Mouse (Mus musculus) neural tube, embryonic 10.5 days (tissue): ENCODE data around the gene Iffo1.

ENCODE experiments used
- DNase-seq: peaks from one replicate; pipeline ENCODE4 v3.0.0-alpha.2; 2017; ENCODE audit warnings: low spot score; ENCODE audit errors: extremely low spot score

Gene Iffo1

DNA sequence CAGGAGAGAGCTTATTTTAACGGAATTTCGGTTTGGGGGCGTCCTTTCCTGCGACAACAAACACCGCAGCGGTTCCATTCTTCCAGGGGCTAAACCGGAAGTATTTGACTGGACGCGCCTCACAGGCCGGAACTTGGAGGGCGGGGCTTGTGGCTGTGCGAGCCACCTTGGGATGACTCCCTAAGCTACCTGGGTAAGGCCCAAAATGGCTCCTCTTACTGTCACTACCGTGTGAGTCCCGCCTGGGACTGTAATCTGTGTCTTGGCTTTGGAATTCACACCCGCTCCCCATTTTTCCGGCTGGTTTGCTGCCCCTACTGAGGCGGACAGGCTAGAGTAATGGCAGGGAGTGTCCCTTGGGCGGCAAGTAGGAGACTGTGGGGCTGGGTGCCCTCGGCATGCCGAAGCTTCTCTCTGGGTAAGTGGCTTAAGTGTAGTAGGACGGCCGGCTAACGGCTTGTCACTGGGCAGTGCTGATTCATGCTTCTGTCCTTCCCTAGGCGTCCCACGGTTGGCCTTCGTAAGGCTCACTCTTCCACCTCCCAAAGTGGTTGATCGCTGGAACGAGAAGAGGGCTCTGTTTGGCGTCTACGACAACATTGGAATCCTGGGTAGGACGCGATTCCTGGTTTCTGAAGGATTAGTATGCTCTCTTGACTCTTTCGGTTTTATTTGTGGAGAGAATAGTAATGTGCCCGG lies 47.1 kb downstream of the Iffo1 start:
- DNase-seq = peak; percentile 92

GRCm38 (mm10) chr6:125192841-125193240 lies 47.8 kb downstream of the Iffo1 start:
- no peak for DNase-seq

DNA sequence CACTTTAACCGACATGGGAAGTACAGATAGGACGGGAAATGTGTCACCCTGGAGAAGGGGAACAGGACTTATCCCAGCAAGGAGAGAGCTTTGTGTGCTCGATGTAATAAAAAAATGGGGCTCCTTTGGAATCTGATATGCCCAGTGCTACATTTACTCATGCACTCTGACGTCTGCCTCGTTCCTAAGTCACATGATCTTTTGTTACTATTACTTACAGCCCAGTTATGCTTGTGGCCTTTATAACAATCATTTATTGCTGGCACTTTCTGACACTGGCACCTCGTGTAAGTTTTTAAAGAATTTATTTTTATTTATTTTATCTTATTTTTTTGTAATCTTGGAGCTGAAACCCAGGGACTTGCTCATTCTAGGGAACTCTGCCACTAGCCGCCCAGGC lies 48.3 kb downstream of the Iffo1 start:
- DNase-seq = no peak

- no peak for DNase-seq
Measured at GRCm38 (mm10) chr6:125195541-125196075, 50.6 kb downstream of the Iffo1 start.

DNA sequence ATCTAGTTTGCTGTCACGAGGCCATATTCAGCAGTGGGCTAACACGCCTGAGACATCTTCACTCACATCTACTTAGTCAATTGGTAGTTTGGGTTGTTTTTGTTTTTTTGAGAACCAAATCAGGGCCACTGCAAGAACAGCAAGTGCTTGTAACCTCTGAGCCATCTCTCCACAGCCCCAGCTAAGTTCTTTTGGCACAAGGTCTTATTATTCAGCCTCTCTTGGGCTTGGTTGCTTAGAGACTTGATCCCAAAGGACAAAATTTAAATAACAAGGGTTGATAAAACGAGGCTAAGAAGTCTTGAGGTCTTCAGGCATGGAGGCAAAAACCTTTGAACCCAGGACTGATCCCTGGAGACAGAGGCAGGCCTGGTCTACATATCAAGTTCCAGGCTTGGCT lies 51.3 kb downstream of the Iffo1 start:
- no peak for DNase-seq

DNA sequence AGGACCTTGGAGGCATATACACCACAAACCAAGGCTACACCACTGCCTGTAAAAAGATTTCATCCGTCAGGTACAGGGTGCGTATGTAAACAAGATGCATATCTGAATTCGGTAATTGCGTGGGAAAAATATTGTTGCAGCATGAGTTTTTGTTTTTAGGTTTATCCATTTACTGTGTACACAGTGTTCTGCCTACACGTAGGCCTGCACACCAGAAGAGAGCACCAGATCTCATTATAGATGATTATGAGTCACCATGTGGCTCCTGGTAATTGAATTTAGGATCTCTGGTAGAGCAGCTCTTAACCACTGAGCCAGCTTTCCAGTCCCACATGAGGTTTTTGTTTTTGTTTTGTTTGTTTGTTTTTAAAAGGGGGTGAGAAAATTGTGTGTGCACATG lies 52.1 kb downstream of the Iffo1 start:
- DNase-seq = no peak

GRCm38 (mm10) chr6:125210436-125210835 lies 65.4 kb downstream of the Iffo1 start:
- DNase-seq = no peak
